Mouse (Mus musculus): ENCODE data around the gene Smco4. TPM values are rescaled to one million over a fixed set of nuclear protein-coding genes. Genes with fewer than 3 reads are reported as not detected.

Gene Smco4
- total and polyA plus RNA-seq, 3 experiments, result 16.5 to 25.8 (median 24.9) TPM

- Histone ChIP-seq H3K36me3 (ENCODE audit: control insufficient read depth, insufficient read depth, low read length) (no peaks in the 10 kb centered on the region), H3K4me1 (ENCODE audit: control insufficient read depth, insufficient read depth, low read length) (peaks cover 24% of the 10 kb centered on the region), H3K27me3 (ENCODE audit: control insufficient read depth, insufficient read depth, low read length) (no peaks in the 10 kb centered on the region), H3K4me3 (no peak overlapping the region), H3K79me2 (replicated peaks; ENCODE audit: control insufficient read depth, insufficient read depth, low read length) (no peaks in the 10 kb centered on the region), H3K9ac (ENCODE audit: low read depth, low read length) (peak overlapping the region; percentile 50), H3K27ac (peak overlapping the region; percentile 69)
- no peak for TF ChIP-seq CTCF (IDR thresholded peaks at IDR 0.05)
- WGBS, result 35% methylated on average over 2 of the region's 2 CpGs
- DNase-seq, result no peak
- intact Hi-C loops (cut with DNase I), result loop anchor here (2.0 kb wide), 1 partner anchor 115 kb away; no protein-coding TSS in a partner anchor
Observed at GRCm38 (mm10) chr9:15487682-15488424, 5.4 kb upstream of the Smco4 start.

- no peaks in the 10 kb centered on the region for H3K27me3 ChIP-seq (ENCODE audit: control insufficient read depth, insufficient read depth, low read length)
- DNase-seq, result no peak
- peaks cover 25% of the 10 kb centered on the region for H3K4me1 ChIP-seq (ENCODE audit: control insufficient read depth, insufficient read depth, low read length)
- H3K79me2 ChIP-seq (replicated peaks; ENCODE audit: control insufficient read depth, insufficient read depth, low read length), result no peaks in the 10 kb centered on the region
- no peaks in the 10 kb centered on the region for H3K36me3 ChIP-seq (ENCODE audit: control insufficient read depth, insufficient read depth, low read length)
- H3K27ac ChIP-seq, result peak overlapping the region; percentile 55
- TF ChIP-seq EP300 (IDR thresholded peaks at IDR 0.05; ENCODE audit: insufficient read depth, low read depth, low read length) (no peak), POLR2A (IDR thresholded peaks at IDR 0.05; ENCODE audit: insufficient read depth, low read depth, low read length) (no peak), CTCF (IDR thresholded peaks at IDR 0.05) (no peak)
- intact Hi-C loops (cut with DNase I), result no loop called here
- no peak overlapping the region for H3K4me3 ChIP-seq
- peak overlapping the region; percentile 39 for H3K9ac ChIP-seq (ENCODE audit: low read depth, low read length)
Observed at GRCm38 (mm10) chr9:15489293-15489692, 3.9 kb upstream of the Smco4 start.

GRCm38 (mm10) chr9:15490331-15491100, 2.7 kb upstream of the Smco4 start:
- H3K27me3 ChIP-seq (ENCODE audit: control insufficient read depth, insufficient read depth, low read length), result no peaks in the 10 kb centered on the region
- intact Hi-C loops (cut with DNase I), result loop anchor here (5.0 kb wide), 3 partner anchors 58 to 172 kb away; no protein-coding TSS in a partner anchor
- peak in 1 of 2 experiments; percentile 35 for DNase-seq
- 0 out of 2 replicates have a peak, but pooled peaks cover 2% of the 10 kb centered on the region for H3K79me2 ChIP-seq (replicated peaks; ENCODE audit: control insufficient read depth, insufficient read depth, low read length)
- H3K4me3 ChIP-seq, result no peak overlapping the region
- peaks cover 25% of the 10 kb centered on the region for H3K4me1 ChIP-seq (ENCODE audit: control insufficient read depth, insufficient read depth, low read length)
- TF ChIP-seq CTCF (IDR thresholded peaks at IDR 0.05) (no peak), POLR2A (IDR thresholded peaks at IDR 0.05; ENCODE audit: insufficient read depth, low read depth, low read length) (no peak), EP300 (IDR thresholded peaks at IDR 0.05; ENCODE audit: insufficient read depth, low read depth, low read length) (no peak)
- H3K27ac ChIP-seq, result no peak overlapping the region
- 56% methylated on average over 8 of the region's 8 CpGs for WGBS
- no peaks in the 10 kb centered on the region; the same call in 1 of the 2 replicates for H3K36me3 ChIP-seq (ENCODE audit: control insufficient read depth, insufficient read depth, low read length)
- no peak overlapping the region for H3K9ac ChIP-seq (ENCODE audit: low read depth, low read length)

GRCm38 (mm10) chr9:15491686-15492085, 1.5 kb upstream of the Smco4 start:
- no peak for DNase-seq
- intact Hi-C loops (cut with DNase I), result loop anchor here (2.0 to 5.0 kb wide), 4 partner anchors 59 to 171 kb away; no protein-coding TSS in a partner anchor
- Histone ChIP-seq H3K27ac (peak overlapping the region; percentile 17), H3K27me3 (ENCODE audit: control insufficient read depth, insufficient read depth, low read length) (no peaks in the 10 kb centered on the region), H3K9ac (ENCODE audit: low read depth, low read length) (no peak overlapping the region), H3K4me3 (no peak overlapping the region), H3K79me2 (replicated peaks; ENCODE audit: control insufficient read depth, insufficient read depth, low read length) (peaks cover 4% of the 10 kb centered on the region; the same call in 1 of the 2 replicates), H3K36me3 (ENCODE audit: control insufficient read depth, insufficient read depth, low read length) (no peaks in the 10 kb centered on the region; the same call in none of the 2 replicates), H3K4me1 (ENCODE audit: control insufficient read depth, insufficient read depth, low read length) (peaks cover 31% of the 10 kb centered on the region)
- WGBS, result 81% methylated on average over 4 of the region's 4 CpGs
- no peak for TF ChIP-seq EP300 (IDR thresholded peaks at IDR 0.05; ENCODE audit: insufficient read depth, low read depth, low read length)
- no peak for TF ChIP-seq POLR2A (IDR thresholded peaks at IDR 0.05; ENCODE audit: insufficient read depth, low read depth, low read length)
- no peak for TF ChIP-seq CTCF (IDR thresholded peaks at IDR 0.05)

GRCm38 (mm10) chr9:15492401-15492800, 831 bp upstream of the Smco4 start:
- TF ChIP-seq EP300 (IDR thresholded peaks at IDR 0.05; ENCODE audit: insufficient read depth, low read depth, low read length) (no peak), POLR2A (IDR thresholded peaks at IDR 0.05; ENCODE audit: insufficient read depth, low read depth, low read length) (no peak), CTCF (IDR thresholded peaks at IDR 0.05) (no peak)
- H3K4me3 ChIP-seq, result no peak overlapping the region
- H3K27me3 ChIP-seq (ENCODE audit: control insufficient read depth, insufficient read depth, low read length), result no peaks in the 10 kb centered on the region
- H3K36me3 ChIP-seq (ENCODE audit: control insufficient read depth, insufficient read depth, low read length), result no peaks in the 10 kb centered on the region; the same call in none of the 2 replicates
- intact Hi-C loops (cut with DNase I), result loop anchor here (2.0 to 5.0 kb wide), 4 partner anchors 60 to 170 kb away; no protein-coding TSS in a partner anchor
- peaks cover 4% of the 10 kb centered on the region; the same call in 1 of the 2 replicates for H3K79me2 ChIP-seq (replicated peaks; ENCODE audit: control insufficient read depth, insufficient read depth, low read length)
- DNase-seq, result no peak
- H3K9ac ChIP-seq (ENCODE audit: low read depth, low read length), result no peak overlapping the region
- H3K4me1 ChIP-seq (ENCODE audit: control insufficient read depth, insufficient read depth, low read length), result peaks cover 33% of the 10 kb centered on the region
- 64% methylated on average over 9 of the region's 9 CpGs for WGBS
- peak overlapping the region; percentile 64; the same call in 1 of the 2 replicates for H3K27ac ChIP-seq

Data from heart, adult 2 months (tissue).